Mouse (Mus musculus): ENCODE results near the gene Specc1. TPM values are rescaled to one million over a fixed set of nuclear protein-coding genes. Genes with fewer than 3 reads are reported as not detected.
A peak's percentile ranks its signal among the peaks of the same experiment; 100 is the strongest.

Specc1 gene
- total and polyA plus RNA-seq, 3 experiments = 7.3 to 18.6 (median 15.5) TPM

- Histone ChIP-seq H3K27me3 (replicated peaks) (no peaks in the 10 kb centered on the region), H3K4me1 (ENCODE audit: control insufficient read depth in 1 of 2, insufficient read depth in 2 of 2) (peaks cover 0 to 12% of the 10 kb centered on the region in 2 experiments; a peak in 1 of 4 replicates), H3K79me2 (replicated peaks; ENCODE audit: control insufficient read depth, extremely low read depth, insufficient read depth, poor library complexity, severe bottlenecking) (no peaks in the 10 kb centered on the region; the same call in 1 of the 2 replicates), H3K36me3 (replicated peaks in 1 of 2; ENCODE audit: control insufficient read depth in 1 of 2, insufficient read depth in 1 of 2, low read length in 1 of 2) (peaks cover 0 to 1% of the 10 kb centered on the region in 2 experiments), H3K4me2 (ENCODE audit: insufficient read depth, low read depth, poor library complexity, severe bottlenecking) (no peak overlapping the region), H3K9ac (ENCODE audit: insufficient read depth, low read depth) (no peak overlapping the region), H3K9me3 (replicated peaks; ENCODE audit: low read length) (no peaks in the 10 kb centered on the region), H3K4me3 (replicated peaks in 1 of 3; ENCODE audit: low read depth in 2 of 3, low read length in 2 of 3, poor library complexity in 1 of 3) (no peak overlapping the region), H3K27ac (ENCODE audit: insufficient read depth, low read depth) (no peak overlapping the region)
- no peak for TF ChIP-seq NRF1 (IDR thresholded peaks at IDR 0.05; ENCODE audit: low read depth, low read length)
- TF ChIP-seq ZKSCAN1 (IDR thresholded peaks at IDR 0.05; ENCODE audit: borderline replicate concordance, low read depth, low read length) = no peak
- TF ChIP-seq PAX5 (IDR thresholded peaks at IDR 0.05; ENCODE audit: low read length) = no peak
- peak; percentile 74; the same call in 1 of the 2 replicates for TF ChIP-seq ZNF384 (IDR thresholded peaks at IDR 0.05; ENCODE audit: low read depth, low read length)
- DNase-seq (ENCODE audit: extremely low read depth) = no peak
- dilution Hi-C loops (cut with MboI; ENCODE audit: extremely low pct_ligation_motif_present, extremely low pct_unique_long_range_greater_than_20kb, low sequenced_read_pairs) = no loop called here
- in situ Hi-C loops (cut with MboI; ENCODE audit: low pct_ligation_motif_present, low pct_unique_long_range_greater_than_20kb, low sequenced_read_pairs) = no loop called here
Measured at GRCm38 (mm10) chr11:62086648-62087047, 130.1 kb downstream of the Specc1 start.

- Histone ChIP-seq H3K27me3 (replicated peaks) (no peaks in the 10 kb centered on the region), H3K9me3 (replicated peaks; ENCODE audit: low read length) (no peaks in the 10 kb centered on the region), H3K4me2 (ENCODE audit: insufficient read depth, low read depth, poor library complexity, severe bottlenecking) (no peak overlapping the region), H3K27ac (ENCODE audit: insufficient read depth, low read depth) (no peak overlapping the region), H3K9ac (ENCODE audit: insufficient read depth, low read depth) (no peak overlapping the region), H3K36me3 (replicated peaks in 1 of 2; ENCODE audit: control insufficient read depth in 1 of 2, insufficient read depth in 1 of 2, low read length in 1 of 2) (peaks cover 0 to 1% of the 10 kb centered on the region in 2 experiments), H3K4me1 (ENCODE audit: control insufficient read depth in 1 of 2, insufficient read depth in 2 of 2) (peaks cover 0 to 12% of the 10 kb centered on the region in 2 experiments; a peak in 1 of 4 replicates), H3K4me3 (replicated peaks in 1 of 3; ENCODE audit: low read depth in 2 of 3, low read length in 2 of 3, poor library complexity in 1 of 3) (no peak overlapping the region), H3K79me2 (replicated peaks; ENCODE audit: control insufficient read depth, extremely low read depth, insufficient read depth, poor library complexity, severe bottlenecking) (no peaks in the 10 kb centered on the region; the same call in 1 of the 2 replicates)
- TF ChIP-seq NELFE (IDR thresholded peaks at IDR 0.05; ENCODE audit: low read depth, low read length) (no peak), KAT2A (IDR thresholded peaks at IDR 0.05; ENCODE audit: insufficient replicate concordance, low read length) (no peak), RAD21 (IDR thresholded peaks at IDR 0.05; ENCODE audit: low read depth, low read length) (no peak), UBTF (IDR thresholded peaks at IDR 0.05; ENCODE audit: low read depth, low read length) (no peak), MAZ (IDR thresholded peaks at IDR 0.05; ENCODE audit: low read depth, low read length) (no peak), JUND (conservative IDR thresholded peaks at IDR 0.05; ENCODE audit: low read depth, low read length) (no peak), MAFK (IDR thresholded peaks at IDR 0.05; ENCODE audit: insufficient replicate concordance, low read length) (no peak), USF2 (conservative IDR thresholded peaks at IDR 0.05; ENCODE audit: low read depth, low read length) (no peak), BHLHE40 (IDR thresholded peaks at IDR 0.05; ENCODE audit: low read depth, low read length) (no peak), TCF12 (IDR thresholded peaks at IDR 0.05; ENCODE audit: low read depth, low read length) (no peak), ZNF384 (IDR thresholded peaks at IDR 0.05; ENCODE audit: low read depth, low read length) (no peak), NRF1 (IDR thresholded peaks at IDR 0.05; ENCODE audit: low read depth, low read length) (no peak), CTCF (conservative IDR thresholded peaks at IDR 0.05 in 1 of 2, IDR thresholded peaks at IDR 0.05 in 1 of 2; ENCODE audit: low read depth in 2 of 2, low read length in 2 of 2) (no peak), IRF4 (IDR thresholded peaks at IDR 0.05; ENCODE audit: low read depth, low read length) (no peak)
- in situ Hi-C loops (cut with MboI; ENCODE audit: low pct_ligation_motif_present, low pct_unique_long_range_greater_than_20kb, low sequenced_read_pairs) = no loop called here
- dilution Hi-C loops (cut with MboI; ENCODE audit: extremely low pct_ligation_motif_present, extremely low pct_unique_long_range_greater_than_20kb, low sequenced_read_pairs) = no loop called here
- DNase-seq (ENCODE audit: extremely low read depth) = no peak
Measured at GRCm38 (mm10) chr11:62087051-62087450, 130.5 kb downstream of the Specc1 start.

Measured in CH12.LX (cell line).